Mouse (Mus musculus): ENCODE measurements around the gene Iqce. TPM values are rescaled to one million over a fixed set of nuclear protein-coding genes. Genes with fewer than 3 reads are reported as not detected.

The Iqce gene
- total and polyA plus RNA-seq, 3 experiments = 2.2 to 11.2 (median 5.3) TPM

GRCm38 (mm10) chr5:140624961-140625360 lies 77.2 kb downstream of the Iqce start:
- Histone ChIP-seq H3K27me3 (replicated peaks) (no peaks in the 10 kb centered on the region), H3K4me1 (ENCODE audit: control insufficient read depth in 1 of 2, insufficient read depth in 2 of 2) (peaks cover 0 to 3% of the 10 kb centered on the region in 2 experiments; a peak in 1 of 4 replicates), H3K36me3 (replicated peaks in 1 of 2; ENCODE audit: control insufficient read depth in 1 of 2, insufficient read depth in 1 of 2, low read length in 1 of 2) (peaks cover 0 to 17% of the 10 kb centered on the region in 2 experiments), H3K9ac (ENCODE audit: insufficient read depth, low read depth) (no peak overlapping the region), H3K9me3 (replicated peaks; ENCODE audit: low read length) (peaks cover 4% of the 10 kb centered on the region), H3K4me2 (ENCODE audit: insufficient read depth, low read depth, poor library complexity, severe bottlenecking) (no peak overlapping the region), H3K4me3 (replicated peaks in 1 of 3; ENCODE audit: low read depth in 2 of 3, low read length in 2 of 3, poor library complexity in 1 of 3) (no peak overlapping the region), H3K79me2 (replicated peaks; ENCODE audit: control insufficient read depth, extremely low read depth, insufficient read depth, poor library complexity, severe bottlenecking) (no peaks in the 10 kb centered on the region), H3K27ac (ENCODE audit: insufficient read depth, low read depth) (no peak overlapping the region)
- in situ Hi-C loops (cut with MboI; ENCODE audit: low pct_ligation_motif_present, low pct_unique_long_range_greater_than_20kb, low sequenced_read_pairs) (no loop called here), dilution Hi-C loops (cut with MboI; ENCODE audit: extremely low pct_ligation_motif_present, extremely low pct_unique_long_range_greater_than_20kb, low sequenced_read_pairs) (no loop called here)
- TF ChIP-seq MAFK (IDR thresholded peaks at IDR 0.05; ENCODE audit: insufficient replicate concordance, low read length) (no peak), ETS1 (conservative IDR thresholded peaks at IDR 0.05; ENCODE audit: low read depth, low read length) (no peak), E2F4 (IDR thresholded peaks at IDR 0.05; ENCODE audit: insufficient replicate concordance, low read depth, low read length) (no peak), ELF1 (IDR thresholded peaks at IDR 0.05; ENCODE audit: low read depth, low read length) (no peak)
- DNase-seq (ENCODE audit: extremely low read depth) = no peak

- peaks cover 0 to 6% of the 10 kb centered on the region in 2 experiments; a peak in 1 of 4 replicates for H3K4me1 ChIP-seq (ENCODE audit: control insufficient read depth in 1 of 2, insufficient read depth in 2 of 2)
- peaks cover 0 to 17% of the 10 kb centered on the region in 2 experiments for H3K36me3 ChIP-seq (replicated peaks in 1 of 2; ENCODE audit: control insufficient read depth in 1 of 2, insufficient read depth in 1 of 2, low read length in 1 of 2)
- peaks cover 4% of the 10 kb centered on the region for H3K9me3 ChIP-seq (replicated peaks; ENCODE audit: low read length)
- TF ChIP-seq MXI1 (IDR thresholded peaks at IDR 0.05; ENCODE audit: low read depth, low read length) = no peak
- no peak for TF ChIP-seq POLR2AphosphoS2 (IDR thresholded peaks at IDR 0.05; ENCODE audit: low read depth, low read length)
- no peak for TF ChIP-seq BHLHE40 (IDR thresholded peaks at IDR 0.05; ENCODE audit: low read depth, low read length)
- no peak for TF ChIP-seq TCF12 (IDR thresholded peaks at IDR 0.05; ENCODE audit: low read depth, low read length)
- no peak for TF ChIP-seq ETS1 (conservative IDR thresholded peaks at IDR 0.05; ENCODE audit: low read depth, low read length)
- no peak for TF ChIP-seq ZKSCAN1 (IDR thresholded peaks at IDR 0.05; ENCODE audit: borderline replicate concordance, low read depth, low read length)
- no peak for TF ChIP-seq NRF1 (IDR thresholded peaks at IDR 0.05; ENCODE audit: low read depth, low read length)
- no peak for TF ChIP-seq CHD1 (IDR thresholded peaks at IDR 0.05; ENCODE audit: low read depth, low read length)
- TF ChIP-seq TBP (conservative IDR thresholded peaks at IDR 0.05; ENCODE audit: low read depth, low read length) = no peak
- no peak for TF ChIP-seq NELFE (IDR thresholded peaks at IDR 0.05; ENCODE audit: low read depth, low read length)
- TF ChIP-seq RAD21 (IDR thresholded peaks at IDR 0.05; ENCODE audit: low read depth, low read length) = no peak
- TF ChIP-seq ELF1 (IDR thresholded peaks at IDR 0.05; ENCODE audit: low read depth, low read length) = no peak
- no peak for TF ChIP-seq SIN3A (IDR thresholded peaks at IDR 0.05; ENCODE audit: low read length)
- no peak for TF ChIP-seq PAX5 (IDR thresholded peaks at IDR 0.05; ENCODE audit: low read length)
- no peak for TF ChIP-seq CTCF (conservative IDR thresholded peaks at IDR 0.05 in 1 of 2, IDR thresholded peaks at IDR 0.05 in 1 of 2; ENCODE audit: low read depth in 2 of 2, low read length in 2 of 2)
- TF ChIP-seq JUND (conservative IDR thresholded peaks at IDR 0.05; ENCODE audit: low read depth, low read length) = no peak
- no peak for TF ChIP-seq USF1 (IDR thresholded peaks at IDR 0.05; ENCODE audit: low read depth, low read length)
- no peak for TF ChIP-seq HCFC1 (IDR thresholded peaks at IDR 0.05; ENCODE audit: low read depth, low read length)
- TF ChIP-seq E2F4 (IDR thresholded peaks at IDR 0.05; ENCODE audit: insufficient replicate concordance, low read depth, low read length) = no peak
- no peak for TF ChIP-seq MYC (IDR thresholded peaks at IDR 0.05; ENCODE audit: low read depth, low read length)
- no peak overlapping the region for H3K9ac ChIP-seq (ENCODE audit: insufficient read depth, low read depth)
- DNase-seq (ENCODE audit: extremely low read depth) = no peak
- H3K27ac ChIP-seq (ENCODE audit: insufficient read depth, low read depth) = no peak overlapping the region
- H3K4me3 ChIP-seq (replicated peaks in 1 of 3; ENCODE audit: low read depth in 2 of 3, low read length in 2 of 3, poor library complexity in 1 of 3) = no peak overlapping the region
- H3K27me3 ChIP-seq (replicated peaks) = no peaks in the 10 kb centered on the region
- dilution Hi-C loops (cut with MboI; ENCODE audit: extremely low pct_ligation_motif_present, extremely low pct_unique_long_range_greater_than_20kb, low sequenced_read_pairs) (no loop called here), in situ Hi-C loops (cut with MboI; ENCODE audit: low pct_ligation_motif_present, low pct_unique_long_range_greater_than_20kb, low sequenced_read_pairs) (no loop called here)
- H3K4me2 ChIP-seq (ENCODE audit: insufficient read depth, low read depth, poor library complexity, severe bottlenecking) = no peak overlapping the region
- H3K79me2 ChIP-seq (replicated peaks; ENCODE audit: control insufficient read depth, extremely low read depth, insufficient read depth, poor library complexity, severe bottlenecking) = no peaks in the 10 kb centered on the region
These were observed 77.9 kb downstream of the Iqce start for GRCm38 (mm10) chr5:140624238-140624637.
